Mouse (Mus musculus) retina, postnatal 1 day (tissue): ENCODE results near the gene Gm10518.
"Not testable (repeated sequence)": the region's sequence is repeated elsewhere in the genome, so short reads cannot be mapped to it uniquely, and the experiment has no call there.

Experiments
- DNase-seq: peaks from one replicate; pipeline ENCODE4 v3.0.0-alpha.2; 2012

Gene Gm10518

GRCm38 (mm10) chr1:179802610-179803512 is at the start of gene Gm10518:
Gene Gm10518 (plus strand): TSS chr1:179803376.
- peak; percentile 60 for DNase-seq

GRCm38 (mm10) chr1:179756477-179756876 is 46.7 kb upstream of the Gm10518 start:
- DNase-seq: no peak

- DNase-seq: no peak
Measured at GRCm38 (mm10) chr1:179760086-179760485, 43.1 kb upstream of the Gm10518 start.

GRCm38 (mm10) chr1:179760553-179760952 is 42.6 kb upstream of the Gm10518 start:
- no peak for DNase-seq

- no peak for DNase-seq
Measured at GRCm38 (mm10) chr1:179776831-179777230, 26.3 kb upstream of the Gm10518 start.

- DNase-seq: no peak
Measured at GRCm38 (mm10) chr1:179784098-179784497, 19.1 kb upstream of the Gm10518 start.

GRCm38 (mm10) chr1:179785502-179785901 is 17.7 kb upstream of the Gm10518 start:
- no peak for DNase-seq

GRCm38 (mm10) chr1:179787281-179787680 is 15.9 kb upstream of the Gm10518 start:
- DNase-seq: no peak

GRCm38 (mm10) chr1:179798794-179799193 is 4.4 kb upstream of the Gm10518 start:
- DNase-seq: no peak

GRCm38 (mm10) chr1:179803513-179804139 is 450 bp downstream of the Gm10518 start, which contains the start of gene Ahctf1:
Gene Ahctf1 (minus strand): TSS chr1:179803680.
- peak; percentile 100 for DNase-seq

- DNase-seq: no peak
Measured at GRCm38 (mm10) chr1:179804140-179804881, 1.1 kb downstream of the Gm10518 start.

GRCm38 (mm10) chr1:179805751-179806150 is 2.6 kb downstream of the Gm10518 start:
- no peak for DNase-seq

- no peak for DNase-seq
Measured at GRCm38 (mm10) chr1:179807468-179807867, 4.3 kb downstream of the Gm10518 start.

- DNase-seq: no peak
Measured at GRCm38 (mm10) chr1:179808300-179808699, 5.1 kb downstream of the Gm10518 start.

GRCm38 (mm10) chr1:179813385-179813784 is 10.2 kb downstream of the Gm10518 start:
- DNase-seq: no peak

- no peak for DNase-seq
Measured at GRCm38 (mm10) chr1:179814616-179815015, 11.4 kb downstream of the Gm10518 start.

GRCm38 (mm10) chr1:179818490-179819278 is 15.5 kb downstream of the Gm10518 start:
- DNase-seq: not testable (repeated sequence)

GRCm38 (mm10) chr1:179824549-179824948 is 21.4 kb downstream of the Gm10518 start:
- no peak for DNase-seq

- no peak for DNase-seq
Measured at GRCm38 (mm10) chr1:179828051-179828450, 24.9 kb downstream of the Gm10518 start.

- DNase-seq: no peak
Measured at GRCm38 (mm10) chr1:179828900-179829299, 25.7 kb downstream of the Gm10518 start.

GRCm38 (mm10) chr1:179832710-179833240 is 29.6 kb downstream of the Gm10518 start:
- no peak for DNase-seq

- no peak for DNase-seq
Measured at GRCm38 (mm10) chr1:179833596-179833995, 30.4 kb downstream of the Gm10518 start.
